Mouse (Mus musculus) limb, embryonic 12.5 days (tissue): ENCODE measurements at regions not wholly inside any gene's neighbourhood (a gene's known extent, or its start where the extent isn't known, plus 50 kb on each side); places are given as distances from the start of the nearest gene placed in this dataset.

Experiments
- ATAC-seq: fragments of 200-750 bp; cut with Nextera tagmentation; 2 replicates; pipeline ENCODE4 v1.8.0; 2017; ENCODE audit warnings: low read depth, moderate TSS enrichment; ENCODE audit not compliant: insufficient number of reproducible peaks, insufficient read depth, low FRiP score, low TSS enrichment
- H3K27ac ChIP-seq: fragments of 300-500 bp; sonication (generic); 2 replicates; pipeline ENCODE4 v1.5.1; 2016; ENCODE audit warnings: mild to moderate bottlenecking, moderate library complexity
- H3K27me3 ChIP-seq: fragments of 300-500 bp; sonication (generic); 2 replicates; pipeline ENCODE4 v1.6.1; 2016; ENCODE audit warnings: mild to moderate bottlenecking, moderate library complexity
- H3K36me3 ChIP-seq: fragments of 300-500 bp; sonication (generic); 2 replicates; pipeline ENCODE4 v1.6.1; 2016; ENCODE audit warnings: mild to moderate bottlenecking, moderate library complexity
- H3K4me1 ChIP-seq: fragments of 300-500 bp; sonication (generic); replicated peaks from 2 replicates; pipeline ENCODE4 v1.6.1; 2016
- H3K4me2 ChIP-seq: fragments of 300-500 bp; sonication (generic); 2 replicates; pipeline ENCODE4 v1.6.1; 2016; ENCODE audit warnings: mild to moderate bottlenecking, moderate library complexity
- H3K4me3 ChIP-seq: fragments of 300-500 bp; sonication (generic); replicated peaks from 2 replicates; pipeline ENCODE4 v1.5.1; 2016; ENCODE audit warnings: mild to moderate bottlenecking
- H3K9ac ChIP-seq: fragments of 300-500 bp; sonication (generic); replicated peaks from 2 replicates; pipeline ENCODE4 v1.6.1; 2016; ENCODE audit warnings: mild to moderate bottlenecking, moderate library complexity
- H3K9me3 ChIP-seq: fragments of 300-500 bp; sonication (generic); 2 replicates; pipeline ENCODE4 v1.6.1; 2016; ENCODE audit warnings: mild to moderate bottlenecking, moderate library complexity
- WGBS: fragments of 180-500 bp; shearing (Covaris S2); methylation state at CpG from one replicate; pipeline ENCODE4 v1.1.7; 2016; 5-methylcytosine and 5-hydroxymethylcytosine counted together

DNA sequence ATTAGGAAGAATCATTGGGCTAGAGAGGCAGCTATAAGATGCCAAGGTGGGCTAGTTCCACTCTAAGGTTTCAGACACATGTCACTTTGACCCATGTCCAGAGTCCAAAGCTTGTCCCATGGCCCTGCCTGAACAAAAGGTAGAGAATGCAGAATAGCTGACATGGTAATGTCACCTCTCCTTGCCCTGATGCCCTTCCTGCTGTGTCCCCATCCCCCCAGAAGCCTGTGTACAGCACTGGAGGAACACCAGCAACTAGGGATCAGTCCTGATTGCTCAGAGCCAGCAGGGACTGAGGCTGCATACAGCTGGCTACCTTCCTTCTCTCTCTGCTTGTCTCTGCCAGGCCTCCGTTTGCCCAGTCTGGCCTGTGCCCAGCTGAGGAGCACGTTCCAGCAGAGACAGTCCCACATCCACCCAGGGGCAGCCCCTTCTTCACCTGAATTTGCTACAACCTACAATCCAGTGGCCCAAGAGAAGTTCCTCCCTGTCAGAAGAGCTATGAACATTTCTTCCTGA, 61.7 kb upstream of the Otos start:
- no peak overlapping the region for H3K27ac ChIP-seq
- ATAC-seq: no peak
- H3K9ac ChIP-seq: no peak overlapping the region
- 74% methylated on average over 2 of the region's 2 CpGs for WGBS
- no peaks in the 10 kb centered on the region for H3K36me3 ChIP-seq
- H3K9me3 ChIP-seq: no peaks in the 10 kb centered on the region
- no peak overlapping the region for H3K4me3 ChIP-seq
- H3K4me2 ChIP-seq: no peak overlapping the region
- peaks cover 20% of the 10 kb centered on the region for H3K4me1 ChIP-seq
- no peaks in the 10 kb centered on the region for H3K27me3 ChIP-seq

DNA sequence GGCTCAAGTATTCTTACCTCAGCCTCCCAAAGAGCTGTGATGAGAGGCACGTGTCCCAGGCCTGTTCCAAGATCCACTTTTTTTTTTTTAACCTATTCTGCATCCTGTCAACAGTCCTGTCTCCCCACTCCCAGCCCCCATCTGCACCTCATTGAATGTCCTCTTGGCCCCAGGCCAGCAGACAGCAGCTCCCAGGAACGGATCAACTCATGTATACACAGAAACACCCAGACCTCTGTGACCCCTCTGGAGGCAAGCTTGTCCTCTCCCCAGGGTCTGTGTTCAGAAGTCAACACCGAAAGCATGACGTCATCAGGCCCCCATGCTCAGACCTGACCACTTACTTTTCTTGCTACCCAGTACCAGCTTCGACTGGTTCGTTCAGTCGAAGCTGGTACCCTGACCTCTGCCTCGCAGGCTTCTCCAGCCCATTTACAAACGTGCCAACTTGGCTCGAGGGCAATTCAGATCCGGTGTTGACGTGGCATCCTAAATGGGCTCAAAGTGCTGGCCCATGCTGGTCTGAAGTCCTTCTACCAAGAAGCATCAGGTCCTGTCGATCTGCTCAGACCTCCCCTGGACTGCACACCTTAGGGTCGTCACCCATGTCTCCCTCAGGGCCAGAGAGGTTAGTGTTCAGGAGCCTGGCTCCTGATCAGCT, 60.7 kb upstream of the Otos start:
- Histone ChIP-seq H3K27me3 (no peaks in the 10 kb centered on the region), H3K36me3 (no peaks in the 10 kb centered on the region), H3K27ac (no peak overlapping the region), H3K4me3 (no peak overlapping the region), H3K4me1 (peaks cover 9% of the 10 kb centered on the region), H3K9me3 (no peaks in the 10 kb centered on the region), H3K4me2 (no peak overlapping the region), H3K9ac (no peak overlapping the region)
- WGBS: 74% methylated on average over 14 of the region's 14 CpGs
- no peak for ATAC-seq

DNA sequence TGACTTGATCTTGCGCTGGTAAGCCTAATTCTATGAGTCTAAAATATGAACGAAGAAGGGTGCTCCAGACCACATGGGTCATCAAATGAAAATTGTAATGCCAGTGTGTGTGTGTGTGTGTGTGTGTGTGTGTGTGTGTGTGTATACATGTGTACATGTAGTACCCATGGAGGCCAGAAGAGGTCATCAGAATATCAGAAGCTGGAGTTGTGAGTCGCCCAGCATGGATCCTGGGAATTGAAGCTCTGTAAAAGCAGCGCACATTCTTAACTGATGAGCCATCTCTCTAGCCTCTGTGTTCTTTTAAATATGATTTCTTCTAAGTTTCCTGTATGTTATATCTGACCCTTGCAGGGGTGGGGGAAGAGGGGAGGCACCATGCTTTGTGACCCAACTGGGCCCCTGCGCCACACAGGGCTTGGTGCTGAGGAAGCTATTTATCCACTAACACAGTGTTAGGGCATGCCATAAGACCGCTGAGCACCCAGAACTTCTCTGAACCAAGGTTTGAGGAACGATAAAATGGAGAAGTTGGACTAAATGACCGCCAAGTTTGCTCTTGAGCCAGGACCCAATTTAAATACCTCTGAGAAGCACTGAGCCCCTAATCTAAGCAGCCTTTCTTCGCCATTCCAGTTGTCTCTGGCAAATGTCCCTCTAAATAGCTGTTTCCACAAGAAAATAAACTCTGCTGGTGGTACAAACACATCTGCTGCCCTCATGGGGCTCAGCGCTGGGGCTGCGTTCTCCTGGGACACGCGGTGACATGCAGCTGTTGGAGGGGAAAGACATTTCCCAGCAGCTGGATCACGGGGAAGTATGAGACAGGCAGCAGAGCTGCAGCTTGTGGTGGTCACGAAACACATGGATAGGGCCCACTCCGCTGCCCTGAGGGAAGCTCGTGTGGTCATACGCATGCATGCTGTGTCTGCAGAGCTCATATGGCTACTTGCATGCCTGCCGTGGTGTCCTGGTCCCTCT, 59.6 kb upstream of the Otos start:
- Histone ChIP-seq H3K4me2 (no peak overlapping the region), H3K9me3 (no peaks in the 10 kb centered on the region), H3K27ac (no peak overlapping the region), H3K9ac (no peak overlapping the region), H3K4me1 (peaks cover 4% of the 10 kb centered on the region; the same call in 1 of the 2 replicates), H3K27me3 (no peaks in the 10 kb centered on the region), H3K4me3 (no peak overlapping the region), H3K36me3 (no peaks in the 10 kb centered on the region)
- peak; percentile 52; the same call in 1 of the 2 replicates for ATAC-seq
- 77% methylated on average over 19 of the region's 19 CpGs for WGBS

DNA sequence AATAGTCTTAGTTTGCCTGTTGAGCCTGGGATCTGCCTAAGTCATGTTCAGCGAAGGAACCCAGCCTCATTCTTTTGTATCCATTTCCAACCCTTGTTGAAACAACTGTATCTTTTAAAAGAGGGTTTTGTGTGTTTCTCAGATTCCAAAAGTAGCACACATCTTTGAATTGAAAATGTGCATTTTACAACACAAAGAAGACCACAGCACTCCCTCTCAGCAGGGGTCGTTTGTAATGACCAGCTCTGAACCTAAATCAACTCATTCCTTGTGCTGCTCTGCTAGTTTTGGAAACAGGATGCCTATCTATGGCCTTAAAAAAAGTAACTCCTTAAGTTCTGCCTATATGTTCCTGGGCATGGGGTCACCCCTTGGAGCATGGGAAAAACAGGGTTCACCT, 58.8 kb upstream of the Otos start:
- no peak overlapping the region for H3K27ac ChIP-seq
- peaks cover 4% of the 10 kb centered on the region; the same call in 1 of the 2 replicates for H3K4me1 ChIP-seq
- ATAC-seq: no peak
- no peaks in the 10 kb centered on the region for H3K27me3 ChIP-seq
- H3K9me3 ChIP-seq: no peaks in the 10 kb centered on the region
- H3K4me3 ChIP-seq: no peak overlapping the region
- no peak overlapping the region for H3K4me2 ChIP-seq
- H3K9ac ChIP-seq: no peak overlapping the region
- no peaks in the 10 kb centered on the region for H3K36me3 ChIP-seq
- WGBS: 78% methylated on average over 2 of the region's 2 CpGs

DNA sequence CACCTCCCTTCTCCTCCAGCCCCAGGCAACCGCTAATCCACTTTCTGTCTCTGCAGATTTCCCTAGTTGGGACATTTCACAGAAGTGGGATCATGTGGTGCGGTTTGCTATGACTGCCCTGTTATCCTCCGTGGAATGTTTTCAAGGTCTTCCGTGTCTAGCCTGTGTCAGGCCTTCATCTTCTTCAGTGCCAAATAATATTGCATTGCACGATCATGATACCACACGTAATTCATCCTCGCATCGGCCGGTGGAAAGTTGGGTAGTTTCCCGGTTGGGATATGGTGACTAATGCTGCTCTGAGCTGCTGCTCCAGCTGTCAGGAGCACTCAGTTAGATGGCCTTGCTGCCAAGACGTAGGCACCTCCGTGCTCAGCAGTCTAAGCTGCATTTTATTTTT, 55.3 kb upstream of the Otos start:
- 82% methylated on average over 12 of the region's 12 CpGs for WGBS
- H3K27me3 ChIP-seq: no peaks in the 10 kb centered on the region
- no peak overlapping the region for H3K4me2 ChIP-seq
- no peak overlapping the region for H3K27ac ChIP-seq
- H3K4me3 ChIP-seq: no peak overlapping the region
- no peak for ATAC-seq
- peaks cover 8% of the 10 kb centered on the region for H3K4me1 ChIP-seq
- no peaks in the 10 kb centered on the region for H3K9me3 ChIP-seq
- H3K36me3 ChIP-seq: no peaks in the 10 kb centered on the region
- H3K9ac ChIP-seq: no peak overlapping the region

DNA sequence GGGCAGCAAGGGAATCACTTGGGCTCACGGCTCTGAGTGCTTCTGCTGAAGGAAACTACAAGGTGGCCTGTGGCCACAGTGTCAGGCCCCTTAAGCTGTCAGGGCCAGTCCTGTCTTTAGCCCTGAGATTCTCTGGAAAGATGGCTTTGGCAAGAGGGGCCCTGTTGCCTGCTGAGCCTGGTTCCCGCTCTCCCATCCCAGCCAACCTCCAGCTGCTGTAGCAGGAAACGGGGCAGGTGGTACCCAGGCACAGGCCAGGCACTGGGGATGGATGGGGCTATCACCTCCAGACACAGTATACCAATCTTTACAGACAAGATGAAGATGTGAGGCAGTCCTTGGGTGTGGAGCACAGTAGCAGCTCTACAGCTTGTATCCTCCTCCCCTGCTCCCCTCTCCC, 54.6 kb upstream of the Otos start:
- 77% methylated on average over 3 of the region's 3 CpGs for WGBS
- Histone ChIP-seq H3K9ac (no peak overlapping the region), H3K9me3 (no peaks in the 10 kb centered on the region), H3K27me3 (no peaks in the 10 kb centered on the region), H3K36me3 (no peaks in the 10 kb centered on the region), H3K27ac (no peak overlapping the region), H3K4me2 (no peak overlapping the region), H3K4me3 (no peak overlapping the region), H3K4me1 (peaks cover 12% of the 10 kb centered on the region)
- ATAC-seq: no peak

DNA sequence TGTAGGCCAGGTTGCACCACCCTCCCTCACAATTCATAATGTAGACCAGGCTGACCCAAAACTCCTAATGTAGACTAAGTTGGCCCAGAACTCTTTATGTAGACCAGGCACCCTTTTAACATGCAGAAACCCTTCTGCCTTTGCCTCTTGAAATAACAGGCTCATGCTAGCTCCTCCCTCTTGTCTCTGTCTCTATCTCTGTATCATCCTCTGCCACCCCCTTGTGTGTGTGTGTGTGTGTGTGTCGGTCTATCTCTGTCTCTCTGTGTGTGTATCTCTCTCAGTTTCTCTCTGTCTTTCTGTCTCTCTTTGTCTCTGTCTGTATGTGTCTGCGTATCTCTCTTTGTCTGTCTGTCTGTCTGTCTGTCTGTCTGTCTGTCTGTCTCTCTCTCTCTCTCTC, 51.5 kb upstream of the Otos start:
- H3K9me3 ChIP-seq: no peaks in the 10 kb centered on the region
- H3K4me1 ChIP-seq: peaks cover 12% of the 10 kb centered on the region
- H3K4me2 ChIP-seq: no peak overlapping the region
- H3K27me3 ChIP-seq: no peaks in the 10 kb centered on the region
- H3K9ac ChIP-seq: no peak overlapping the region
- no peak overlapping the region for H3K4me3 ChIP-seq
- no peak for ATAC-seq
- no peak overlapping the region for H3K27ac ChIP-seq
- H3K36me3 ChIP-seq: no peaks in the 10 kb centered on the region
- WGBS: 89% methylated on average over 2 of the region's 2 CpGs

DNA sequence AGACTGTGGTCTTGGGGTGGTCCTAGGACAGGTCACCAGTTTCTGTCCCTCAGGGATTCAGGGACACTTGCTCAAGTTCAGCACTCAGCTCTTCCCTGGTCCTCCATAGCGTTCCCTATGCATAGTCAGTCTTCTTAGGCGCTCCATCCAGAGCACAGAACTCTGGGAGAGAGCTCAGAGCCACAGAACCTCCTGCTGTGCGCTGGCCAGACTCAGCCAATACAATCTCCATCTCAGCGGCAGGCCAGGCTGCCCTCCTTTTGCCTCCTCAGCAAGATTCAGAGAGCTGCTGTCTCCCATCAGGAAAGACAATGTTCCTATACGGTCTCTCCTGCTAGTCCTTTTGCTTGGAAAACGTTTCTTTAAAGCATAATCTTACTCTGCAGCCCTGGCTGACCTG, 51.1 kb upstream of the Otos start:
- Histone ChIP-seq H3K4me1 (peaks cover 12% of the 10 kb centered on the region), H3K9me3 (no peaks in the 10 kb centered on the region), H3K36me3 (no peaks in the 10 kb centered on the region), H3K27me3 (no peaks in the 10 kb centered on the region), H3K4me2 (no peak overlapping the region), H3K27ac (no peak overlapping the region), H3K9ac (no peak overlapping the region), H3K4me3 (no peak overlapping the region)
- WGBS: 17% methylated on average over 6 of the region's 6 CpGs
- no peak for ATAC-seq

DNA sequence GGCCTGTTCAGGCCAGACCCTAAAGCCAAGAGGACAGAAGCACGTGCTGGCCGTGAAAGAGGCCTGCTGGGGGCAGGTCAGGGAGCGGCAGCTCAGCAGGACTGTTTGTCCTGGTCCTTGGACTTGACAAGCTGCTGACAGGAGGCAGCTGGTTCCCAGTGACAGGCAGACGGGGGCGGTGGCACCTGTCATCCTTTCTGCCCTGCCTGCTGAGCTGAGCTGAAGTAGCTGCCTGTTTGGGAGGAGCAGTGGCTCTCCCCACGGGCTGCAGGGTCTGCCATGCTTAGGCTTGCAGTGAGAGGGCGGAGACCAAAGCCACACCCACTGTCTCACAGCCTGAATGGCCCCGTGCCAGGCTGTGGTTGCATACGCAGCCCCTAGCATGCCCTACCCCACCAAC, 50.4 kb upstream of the Otos start:
- WGBS: 5% methylated on average over 9 of the region's 9 CpGs
- Histone ChIP-seq H3K27ac (no peak overlapping the region), H3K27me3 (no peaks in the 10 kb centered on the region), H3K9me3 (no peaks in the 10 kb centered on the region), H3K4me1 (peaks cover 12% of the 10 kb centered on the region), H3K36me3 (no peaks in the 10 kb centered on the region), H3K9ac (no peak overlapping the region; the same call in 1 of the 2 replicates), H3K4me2 (peak overlapping the region; percentile 25), H3K4me3 (no peak overlapping the region)
- ATAC-seq: peak; percentile 54; the same call in 1 of the 2 replicates

DNA sequence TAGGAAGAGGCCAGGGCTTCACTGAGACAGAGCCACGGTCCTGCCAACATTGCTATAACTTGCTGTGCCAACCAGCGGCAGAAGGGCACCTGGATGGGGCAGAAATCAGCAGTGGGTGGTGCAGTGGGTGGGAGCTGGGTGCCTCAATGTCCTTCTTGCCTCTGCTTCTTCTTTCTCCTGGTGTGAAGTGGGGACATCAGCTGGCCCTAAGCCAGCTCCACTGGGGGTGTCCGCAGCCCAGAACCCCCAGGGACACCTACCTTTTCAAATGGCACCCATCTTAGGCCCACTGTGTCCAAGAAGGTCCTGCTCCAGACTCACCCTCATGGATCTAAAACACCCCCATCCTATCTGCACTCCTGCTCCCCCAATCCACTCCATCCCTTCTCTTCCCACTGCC, 49.9 kb upstream of the Otos start:
- 95% methylated on average over 3 of the region's 3 CpGs for WGBS
- Histone ChIP-seq H3K9ac (no peak overlapping the region; the same call in 1 of the 2 replicates), H3K4me3 (no peak overlapping the region), H3K4me2 (0 out of 2 replicates have a peak overlapping the region, but pooled peaks have one; percentile 25), H3K27ac (no peak overlapping the region), H3K27me3 (no peaks in the 10 kb centered on the region), H3K9me3 (no peaks in the 10 kb centered on the region), H3K4me1 (peaks cover 12% of the 10 kb centered on the region), H3K36me3 (no peaks in the 10 kb centered on the region)
- ATAC-seq: no peak
